Mouse (Mus musculus) frontal cortex, adult (tissue): ENCODE measurements around the gene Ccser1.

Source experiments
- ATAC-seq: cut with Nextera tagmentation; 2 replicates; pipeline ENCODE4 v1.9.2; 2017; ENCODE audit warnings: mild to moderate bottlenecking, moderate library complexity, mixed read lengths; ENCODE audit not compliant: low TSS enrichment

Gene Ccser1

GRCm38 (mm10) chr6:61687002-61687401 is 506.9 kb downstream of the Ccser1 start:
- no peak for ATAC-seq

- peak; percentile 99 for ATAC-seq
Measured at GRCm38 (mm10) chr6:61703003-61703402, 522.9 kb downstream of the Ccser1 start.

DNA sequence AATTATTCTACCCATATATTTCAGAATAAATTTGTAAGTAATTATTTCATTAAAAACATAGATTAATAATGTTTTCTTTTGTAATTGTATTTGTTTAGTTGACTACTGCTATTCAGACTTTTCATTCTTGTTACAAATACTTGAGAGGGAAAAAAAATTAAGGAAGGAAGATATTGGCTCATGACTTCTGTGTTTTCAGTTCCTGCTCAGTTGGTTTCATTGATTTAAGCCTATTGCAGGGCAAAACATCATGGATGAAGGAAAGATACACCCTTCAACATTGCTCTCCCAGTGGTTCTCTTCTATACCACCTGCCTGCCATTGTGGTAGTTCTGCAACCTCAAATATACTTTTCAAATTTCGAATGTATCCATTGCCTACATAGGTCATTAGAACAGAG is 541.1 kb downstream of the Ccser1 start:
- ATAC-seq = no peak

- no peak for ATAC-seq
Measured at GRCm38 (mm10) chr6:61729065-61729464, 548.9 kb downstream of the Ccser1 start.

DNA sequence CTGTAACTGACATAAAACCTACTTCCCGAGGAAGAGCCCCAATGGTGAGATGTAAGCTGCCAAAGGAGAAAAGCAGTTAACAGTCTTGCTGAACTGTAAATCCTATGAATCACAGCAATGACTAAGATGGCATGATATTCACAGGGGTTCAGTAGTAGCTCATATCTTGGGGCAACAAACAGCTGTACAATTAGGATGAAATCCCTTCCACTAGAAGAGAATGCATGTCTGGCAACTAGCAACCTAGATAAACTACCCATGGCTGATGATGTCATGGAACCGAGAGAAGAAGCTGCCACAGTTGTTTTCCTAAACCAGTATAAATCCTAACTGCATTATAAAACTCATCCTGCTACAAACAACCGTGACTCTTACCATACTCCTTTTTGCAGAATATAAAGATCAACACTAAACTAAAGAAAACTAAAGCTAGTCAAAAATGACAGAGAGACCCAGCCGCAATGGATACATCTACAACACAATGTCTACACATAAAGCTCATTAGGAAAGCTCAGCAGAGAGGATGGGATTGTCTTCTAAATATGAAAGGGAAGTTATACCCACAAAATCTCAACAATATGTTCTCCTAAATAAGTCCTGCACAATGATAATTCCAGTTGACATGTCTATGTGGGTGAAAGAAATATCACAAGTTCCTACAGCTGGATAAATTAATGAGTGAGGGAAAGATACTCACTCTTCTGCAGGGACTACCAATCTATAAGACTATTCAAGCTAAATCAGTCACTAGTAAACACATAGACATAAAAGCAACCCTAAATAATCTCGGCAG is 550.2 kb downstream of the Ccser1 start:
- 0 out of 2 replicates have a peak, but pooled peaks have one; percentile 20 for ATAC-seq

DNA sequence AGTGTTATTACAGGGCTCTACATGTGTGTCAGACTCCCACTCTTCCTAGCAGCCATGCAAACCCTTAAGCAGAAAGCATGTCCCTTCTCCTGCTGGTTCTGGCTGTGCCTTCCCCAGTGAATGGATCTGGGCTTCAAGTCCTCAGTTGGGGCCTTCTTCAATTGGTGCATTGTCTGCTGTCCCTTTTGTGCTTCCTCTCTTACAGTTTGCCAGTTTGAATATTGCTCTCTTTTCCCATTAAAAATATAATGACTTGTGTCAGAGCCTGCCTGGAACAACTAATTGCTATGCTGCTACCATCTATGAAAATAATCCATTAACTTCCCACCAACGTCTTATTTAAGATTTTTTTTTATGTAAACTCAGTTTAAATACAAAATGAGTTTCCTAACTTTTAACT is 566.2 kb downstream of the Ccser1 start:
- ATAC-seq = no peak

GRCm38 (mm10) chr6:61762135-61762534 is 582.0 kb downstream of the Ccser1 start:
- ATAC-seq = no peak

GRCm38 (mm10) chr6:61763379-61763778 is 583.3 kb downstream of the Ccser1 start:
- no peak for ATAC-seq

DNA sequence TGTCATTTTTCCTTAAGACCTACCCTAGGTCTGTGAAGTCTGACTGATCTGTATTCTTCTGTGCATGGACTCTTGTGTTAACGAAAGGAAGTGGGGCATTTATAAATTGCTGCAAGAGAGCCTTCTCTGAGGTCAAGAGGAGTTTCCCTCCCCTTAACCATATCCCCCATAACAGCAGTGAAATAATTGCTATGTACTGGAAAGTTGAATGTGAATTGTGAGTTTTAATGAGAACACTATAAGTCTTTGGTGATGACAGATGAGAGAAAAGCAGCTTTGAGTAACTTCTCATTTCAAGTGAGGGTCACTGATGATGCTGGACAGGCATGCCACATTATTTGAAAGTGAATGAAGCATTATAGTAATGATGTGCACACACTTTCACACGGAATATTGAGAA is 585.7 kb downstream of the Ccser1 start:
- no peak for ATAC-seq

DNA sequence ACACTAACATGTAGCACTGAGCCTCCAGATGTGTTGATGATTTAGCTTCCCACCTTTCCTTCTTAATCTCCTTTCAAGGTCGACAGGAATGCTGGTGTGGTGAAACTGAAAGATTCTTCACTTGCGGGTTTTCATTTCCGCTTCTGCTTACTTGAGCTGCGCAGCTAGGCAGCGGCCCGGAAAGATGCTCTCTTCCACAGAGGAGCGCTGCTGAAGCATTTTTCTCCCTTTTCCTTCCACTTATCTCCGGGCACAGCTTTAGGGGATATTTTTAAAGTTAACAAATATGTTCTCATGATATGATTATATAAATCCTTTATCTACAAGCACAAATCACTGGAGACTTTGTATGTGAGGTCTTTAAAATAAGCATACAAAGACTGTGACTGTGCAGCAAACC is 587.0 kb downstream of the Ccser1 start:
- ATAC-seq = peak; percentile 94

DNA sequence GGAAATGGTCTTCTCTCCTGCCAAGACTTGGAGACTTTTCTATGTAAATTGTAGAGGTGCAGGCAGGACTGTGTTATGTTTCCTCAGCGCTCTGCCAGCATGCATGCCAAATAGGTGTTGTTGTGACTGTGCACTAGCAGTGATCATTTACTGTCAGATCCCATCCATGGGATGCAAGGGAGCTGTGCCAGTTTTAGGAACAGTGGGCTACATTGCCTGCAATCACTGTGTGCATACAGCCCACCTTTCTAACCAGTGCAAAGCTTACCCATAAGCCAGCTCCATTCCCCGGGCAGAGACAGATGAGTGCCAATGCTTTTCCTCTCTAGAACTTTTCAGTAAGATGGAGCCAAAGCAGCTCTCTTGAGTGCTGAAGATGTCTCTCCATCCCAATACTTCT is 606.6 kb downstream of the Ccser1 start:
- ATAC-seq = no peak

- ATAC-seq = no peak
Measured at GRCm38 (mm10) chr6:61800889-61801288, 620.8 kb downstream of the Ccser1 start.

DNA sequence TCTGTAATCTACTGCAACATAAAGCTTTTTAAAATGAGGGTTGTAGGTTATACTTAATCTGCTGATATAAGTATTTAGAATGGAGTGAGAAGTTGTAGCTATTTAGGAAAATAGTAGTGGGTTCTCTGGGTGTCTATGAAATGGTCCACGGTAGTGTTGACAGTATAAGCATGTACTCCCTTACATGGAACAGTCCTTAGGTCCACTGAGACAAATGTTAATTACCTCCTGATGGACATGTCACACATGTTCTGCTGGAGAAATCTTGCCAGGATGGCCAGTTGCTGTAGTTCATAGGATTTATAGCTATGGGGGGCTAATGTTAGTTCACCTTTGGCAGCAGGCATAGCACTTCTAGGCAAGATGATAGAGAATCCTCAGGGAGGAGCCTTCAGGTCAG is 625.4 kb downstream of the Ccser1 start:
- no peak for ATAC-seq

DNA sequence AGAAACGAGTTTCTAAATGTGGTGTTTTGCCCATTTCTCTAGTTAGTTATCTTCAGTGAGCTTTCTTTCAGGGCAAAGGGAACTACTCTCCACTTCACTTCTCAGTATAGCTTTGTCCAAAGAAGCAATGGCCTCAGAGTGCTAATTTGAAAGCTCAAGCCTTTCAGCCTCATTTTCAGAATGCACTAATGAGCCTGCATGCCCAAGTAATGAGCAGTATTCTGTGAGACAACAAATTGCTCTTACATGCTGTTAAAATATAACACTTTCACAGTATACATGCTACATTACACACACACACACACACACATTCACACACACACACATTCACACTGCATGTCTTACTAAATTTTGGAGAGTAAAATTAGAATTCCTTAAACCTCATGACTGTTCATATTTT is 637.6 kb downstream of the Ccser1 start:
- ATAC-seq = peak; percentile 55; the same call in 1 of the 2 replicates

GRCm38 (mm10) chr6:61876302-61876701 is 696.2 kb downstream of the Ccser1 start:
- ATAC-seq = no peak

- no peak for ATAC-seq
Measured at GRCm38 (mm10) chr6:61898238-61898637, 718.1 kb downstream of the Ccser1 start.

GRCm38 (mm10) chr6:61902715-61903114 is 722.6 kb downstream of the Ccser1 start:
- ATAC-seq = peak; percentile 67; the same call in 1 of the 2 replicates

DNA sequence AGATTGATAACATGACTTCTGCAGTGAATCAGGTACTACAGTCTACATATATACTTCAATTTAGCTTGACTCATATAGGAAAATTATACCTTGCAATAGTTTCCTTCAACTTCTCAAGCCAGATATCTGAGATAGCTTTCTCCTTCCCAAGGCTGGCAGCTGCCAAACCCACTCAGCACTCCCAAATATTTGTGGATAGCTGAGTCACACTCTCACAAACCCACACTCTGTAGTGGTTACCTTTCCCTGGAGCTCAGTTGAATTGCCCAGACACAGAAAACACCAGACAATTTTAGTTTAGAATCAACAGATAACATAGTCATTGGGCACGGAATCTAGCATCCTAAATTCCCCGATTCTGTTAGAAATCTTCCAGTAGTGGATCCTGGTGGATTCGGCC is 732.8 kb downstream of the Ccser1 start:
- ATAC-seq = peak; percentile 95

- ATAC-seq = no peak
Measured at GRCm38 (mm10) chr6:61931622-61932021, 751.5 kb downstream of the Ccser1 start.

DNA sequence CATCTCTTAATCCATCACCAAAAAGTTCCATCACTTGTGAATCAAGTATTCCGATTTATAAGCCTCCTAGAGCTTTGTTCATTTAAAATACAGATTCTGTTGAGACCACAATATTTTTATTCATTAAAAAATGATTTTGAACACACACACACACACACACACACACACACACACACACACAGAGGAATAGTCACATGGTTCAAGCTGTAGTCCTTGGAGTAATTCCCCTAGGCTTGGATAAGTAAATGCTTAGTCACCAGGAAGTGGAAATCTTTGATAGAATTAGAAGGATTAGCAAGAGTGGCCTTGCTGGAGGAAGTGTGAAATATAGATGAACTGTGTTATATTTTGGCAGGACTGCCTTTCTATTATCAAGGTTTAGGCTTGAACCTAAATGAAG is 756.5 kb downstream of the Ccser1 start:
- ATAC-seq = no peak

GRCm38 (mm10) chr6:61939236-61939635 is 759.1 kb downstream of the Ccser1 start:
- ATAC-seq = 0 out of 2 replicates have a peak, but pooled peaks have one; percentile 16

- no peak for ATAC-seq
Measured at GRCm38 (mm10) chr6:61953703-61954102, 773.6 kb downstream of the Ccser1 start.

DNA sequence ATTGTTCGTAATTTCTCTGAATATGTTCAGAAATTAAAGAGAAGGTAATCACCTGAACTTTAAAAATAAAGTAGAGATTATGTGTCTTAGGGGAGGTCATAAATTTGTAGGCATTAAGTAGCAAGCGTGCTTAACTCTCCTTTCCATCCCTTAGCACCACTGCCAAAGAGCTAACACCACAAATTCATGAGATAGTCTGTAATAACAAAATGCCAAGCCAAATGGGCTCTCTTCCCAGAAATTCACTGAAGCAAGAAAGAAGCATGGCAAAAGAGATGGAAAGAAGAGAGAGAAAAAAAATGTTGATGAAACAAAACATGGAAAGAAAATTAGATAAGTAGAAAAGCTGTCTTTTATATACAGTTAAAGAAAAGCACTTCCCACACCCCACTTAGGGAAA is 796.8 kb downstream of the Ccser1 start:
- no peak for ATAC-seq

- 0 out of 2 replicates have a peak, but pooled peaks have one; percentile 47 for ATAC-seq
Measured at GRCm38 (mm10) chr6:61978379-61978778, 798.3 kb downstream of the Ccser1 start.
